Mouse (Mus musculus) kidney, adult 9 months (tissue): ENCODE measurements at regions not wholly inside any gene's neighbourhood (a gene's known extent, or its start where the extent isn't known, plus 50 kb on each side); places are given as distances from the start of the nearest gene placed in this dataset.

Source experiments
- DNase-seq: peaks from one replicate; pipeline ENCODE4 v3.0.0; 2022

- peak; percentile 0 for DNase-seq
These were observed 181.5 kb upstream of the F9 start for GRCm38 (mm10) chrX:59817794-59818193.
